Mouse (Mus musculus) neural tube, embryonic 15.5 days (tissue): ENCODE measurements around the gene Hrasls5. TPM values are rescaled to one million over a fixed set of nuclear protein-coding genes. Genes with fewer than 3 reads are reported as not detected.

Source experiments
- ATAC-seq: fragments of 200-750 bp; cut with Nextera tagmentation; 2 replicates; pipeline ENCODE4 v1.8.0; 2017; ENCODE audit warnings: mild to moderate bottlenecking, moderate TSS enrichment, moderate library complexity; ENCODE audit not compliant: low FRiP score
- H3K27ac ChIP-seq: fragments of 300-500 bp; sonication (generic); replicated peaks from 2 replicates; pipeline ENCODE4 v1.5.1; 2015; ENCODE audit warnings: mild to moderate bottlenecking, inconsistent platforms
- H3K27me3 ChIP-seq: fragments of 300-500 bp; sonication (generic); replicated peaks from 2 replicates; pipeline ENCODE4 v1.6.1; 2015; ENCODE audit warnings: inconsistent platforms
- H3K36me3 ChIP-seq: fragments of 300-500 bp; sonication (generic); 2 replicates; pipeline ENCODE4 v1.6.1; 2015; ENCODE audit warnings: inconsistent platforms
- H3K4me1 ChIP-seq: fragments of 300-500 bp; sonication (generic); 2 replicates; pipeline ENCODE4 v1.6.1; 2015; ENCODE audit warnings: inconsistent platforms
- H3K4me2 ChIP-seq: fragments of 300-500 bp; sonication (generic); 2 replicates; pipeline ENCODE4 v1.6.1; 2015; ENCODE audit warnings: inconsistent platforms, mild to moderate bottlenecking, moderate library complexity
- H3K4me3 ChIP-seq: fragments of 300-500 bp; sonication (generic); replicated peaks from 2 replicates; pipeline ENCODE4 v1.5.1; 2015; ENCODE audit warnings: mild to moderate bottlenecking, inconsistent platforms
- H3K9ac ChIP-seq: fragments of 300-500 bp; sonication (generic); replicated peaks from 2 replicates; pipeline ENCODE4 v1.6.1; 2015; ENCODE audit warnings: mild to moderate bottlenecking, inconsistent platforms
- H3K9me3 ChIP-seq: fragments of 300-500 bp; sonication (generic); replicated peaks from 2 replicates; pipeline ENCODE4 v1.6.1; 2016; ENCODE audit warnings: inconsistent platforms
- WGBS: fragments of 180-500 bp; shearing (Covaris S2); methylation state at CpG from one replicate; pipeline ENCODE4 v1.1.7; 2015; ENCODE audit warnings: mixed read lengths; 5-methylcytosine and 5-hydroxymethylcytosine counted together
- polyA plus RNA-seq: library from polyadenylated mRNA; unstranded; fragments of >200 nt; fragmentation: Nextera tagmentation; extraction: Ambion mirVana; gene quantifications from 2 replicates; pipeline ENCODE4 v1.2.1, GENCODE M21; 2015

Gene Hrasls5
- polyA plus RNA-seq, 1 experiment from 2014 or later, result not detected

- Histone ChIP-seq H3K4me2 (no peak overlapping the region), H3K4me1 (peaks cover 29% of the 10 kb centered on the region), H3K27ac (no peak overlapping the region), H3K9me3 (no peaks in the 10 kb centered on the region), H3K9ac (no peak overlapping the region), H3K36me3 (no peaks in the 10 kb centered on the region), H3K4me3 (no peak overlapping the region), H3K27me3 (peaks cover 21% of the 10 kb centered on the region)
- ATAC-seq, result no peak
- 81% methylated on average over 7 of the region's 7 CpGs for WGBS
Observed at GRCm38 (mm10) chr19:7607690-7608201, 4.6 kb upstream of the Hrasls5 start.

- H3K9me3 ChIP-seq, result no peaks in the 10 kb centered on the region
- ATAC-seq, result no peak
- no peak overlapping the region for H3K27ac ChIP-seq
- peaks cover 9% of the 10 kb centered on the region; the same call in 1 of the 2 replicates for H3K4me1 ChIP-seq
- H3K4me2 ChIP-seq, result no peak overlapping the region
- peaks cover 24% of the 10 kb centered on the region for H3K27me3 ChIP-seq
- no peak overlapping the region for H3K9ac ChIP-seq
- no peaks in the 10 kb centered on the region for H3K36me3 ChIP-seq
- no peak overlapping the region for H3K4me3 ChIP-seq
- WGBS, result 89% methylated on average over 7 of the region's 7 CpGs
Observed at GRCm38 (mm10) chr19:7613151-7613550, 810 bp downstream of the Hrasls5 start.

GRCm38 (mm10) chr19:7616231-7616930, 4.0 kb downstream of the Hrasls5 start:
- no peak overlapping the region for H3K9ac ChIP-seq
- H3K4me3 ChIP-seq, result no peak overlapping the region
- H3K4me1 ChIP-seq, result peaks cover 13% of the 10 kb centered on the region; the same call in 1 of the 2 replicates
- 75% methylated on average over 5 of the region's 5 CpGs for WGBS
- no peak overlapping the region for H3K4me2 ChIP-seq
- H3K36me3 ChIP-seq, result no peaks in the 10 kb centered on the region
- H3K27ac ChIP-seq, result no peak overlapping the region
- H3K9me3 ChIP-seq, result no peaks in the 10 kb centered on the region
- H3K27me3 ChIP-seq, result peaks cover 17% of the 10 kb centered on the region; the same call in 1 of the 2 replicates
- no peak for ATAC-seq

GRCm38 (mm10) chr19:7617085-7617484, 4.7 kb downstream of the Hrasls5 start:
- H3K27ac ChIP-seq, result no peak overlapping the region
- no peak overlapping the region for H3K9ac ChIP-seq
- peaks cover 10% of the 10 kb centered on the region; the same call in 1 of the 2 replicates for H3K4me1 ChIP-seq
- no peak for ATAC-seq
- H3K36me3 ChIP-seq, result no peaks in the 10 kb centered on the region
- 56% methylated on average over 3 of the region's 3 CpGs for WGBS
- no peak overlapping the region for H3K4me3 ChIP-seq
- peaks cover 15% of the 10 kb centered on the region; the same call in 1 of the 2 replicates for H3K27me3 ChIP-seq
- H3K4me2 ChIP-seq, result no peak overlapping the region
- no peaks in the 10 kb centered on the region for H3K9me3 ChIP-seq

GRCm38 (mm10) chr19:7617696-7618095, 5.4 kb downstream of the Hrasls5 start:
- 0 out of 2 replicates have a peak, but pooled peaks cover 4% of the 10 kb centered on the region for H3K4me1 ChIP-seq
- no peak overlapping the region for H3K4me3 ChIP-seq
- peaks cover 10% of the 10 kb centered on the region; the same call in 1 of the 2 replicates for H3K27me3 ChIP-seq
- no peaks in the 10 kb centered on the region for H3K9me3 ChIP-seq
- 46% methylated on average over 7 of the region's 7 CpGs for whole genome bisulfite sequencing
- H3K4me2 ChIP-seq, result no peak overlapping the region
- no peak overlapping the region for H3K27ac ChIP-seq
- peak; percentile 27; the same call in 1 of the 2 replicates for ATAC-seq
- H3K9ac ChIP-seq, result no peak overlapping the region
- no peaks in the 10 kb centered on the region for H3K36me3 ChIP-seq

GRCm38 (mm10) chr19:7633021-7633420, 20.7 kb downstream of the Hrasls5 start:
- Histone ChIP-seq H3K27ac (no peak overlapping the region), H3K4me3 (no peak overlapping the region)
- no peak for ATAC-seq

GRCm38 (mm10) chr19:7633786-7634185, 21.4 kb downstream of the Hrasls5 start:
- no peak for ATAC-seq
- no peak overlapping the region for H3K27ac ChIP-seq
- 86% methylated on average over 1 of the region's 1 CpGs for WGBS
- no peak overlapping the region for H3K4me3 ChIP-seq
- no peaks in the 10 kb centered on the region for H3K36me3 ChIP-seq
- H3K4me2 ChIP-seq, result no peak overlapping the region
- H3K9me3 ChIP-seq, result no peaks in the 10 kb centered on the region
- no peaks in the 10 kb centered on the region for H3K4me1 ChIP-seq
- no peaks in the 10 kb centered on the region for H3K27me3 ChIP-seq
- H3K9ac ChIP-seq, result no peak overlapping the region

More at GRCm38 (mm10) chr19:7633021-7633420, 20.7 kb downstream of the Hrasls5 start:
- Histone ChIP-seq H3K36me3 (no peaks in the 10 kb centered on the region), H3K27me3 (no peaks in the 10 kb centered on the region), H3K4me1 (no peaks in the 10 kb centered on the region), H3K4me2 (no peak overlapping the region), H3K9me3 (no peaks in the 10 kb centered on the region), H3K9ac (no peak overlapping the region)

- Histone ChIP-seq H3K4me1 (no peaks in the 10 kb centered on the region), H3K27me3 (no peaks in the 10 kb centered on the region), H3K9me3 (no peaks in the 10 kb centered on the region), H3K4me2 (no peak overlapping the region), H3K9ac (no peak overlapping the region), H3K27ac (no peak overlapping the region), H3K36me3 (no peaks in the 10 kb centered on the region), H3K4me3 (no peak overlapping the region)
- no peak for ATAC-seq
- 88% methylated on average over 8 of the region's 8 CpGs for WGBS
Observed at GRCm38 (mm10) chr19:7648913-7649666, 36.7 kb downstream of the Hrasls5 start.

GRCm38 (mm10) chr19:7672033-7672432, 59.7 kb downstream of the Hrasls5 start:
- Histone ChIP-seq H3K9me3 (no peaks in the 10 kb centered on the region), H3K27me3 (no peaks in the 10 kb centered on the region), H3K9ac (no peak overlapping the region), H3K27ac (no peak overlapping the region), H3K4me3 (no peak overlapping the region), H3K4me1 (no peaks in the 10 kb centered on the region), H3K4me2 (no peak overlapping the region), H3K36me3 (no peaks in the 10 kb centered on the region)
- ATAC-seq, result no peak
- 0% methylated on average over 1 of the region's 1 CpGs for WGBS

GRCm38 (mm10) chr19:7687988-7688387, 75.6 kb downstream of the Hrasls5 start:
- H3K36me3 ChIP-seq, result no peaks in the 10 kb centered on the region
- no peak overlapping the region for H3K4me2 ChIP-seq
- no peak overlapping the region for H3K27ac ChIP-seq
- H3K4me1 ChIP-seq, result no peaks in the 10 kb centered on the region
- no peak overlapping the region for H3K4me3 ChIP-seq
- WGBS, result 90% methylated on average over 1 of the region's 1 CpGs
- no peak overlapping the region for H3K9ac ChIP-seq
- H3K9me3 ChIP-seq, result no peaks in the 10 kb centered on the region
- no peaks in the 10 kb centered on the region for H3K27me3 ChIP-seq
- no peak for ATAC-seq
